Mouse (Mus musculus): ENCODE data around the gene Dgkh. TPM values are rescaled to one million over a fixed set of nuclear protein-coding genes. Genes with fewer than 3 reads are reported as not detected.
"Not testable (repeated sequence)": the region's sequence is repeated elsewhere in the genome, so short reads cannot be mapped to it uniquely, and the experiment has no call there.

Gene Dgkh
- polyA plus RNA-seq, 1 experiment from 2014 or later = 0.86 TPM

GRCm38 (mm10) chr14:78734605-78735004, 2.0 kb upstream of the Dgkh start:
- H3K4me1 ChIP-seq (replicated peaks; ENCODE audit: control insufficient read depth, insufficient read depth) = no peaks in the 10 kb centered on the region
- H3K27ac ChIP-seq (replicated peaks) = no peak overlapping the region
- H3K4me2 ChIP-seq (replicated peaks; ENCODE audit: low read depth) = peak overlapping the region; percentile 23; the same call in 1 of the 2 replicates
- H3K36me3 ChIP-seq (ENCODE audit: control insufficient read depth, insufficient read depth, low read length) = no peaks in the 10 kb centered on the region
- no peak for TF ChIP-seq CTCF (IDR thresholded peaks at IDR 0.05; ENCODE audit: low read depth)
- TF ChIP-seq EP300 (optimal IDR thresholded peaks at IDR 0.05) = no peak
- no peak overlapping the region for H3K4me3 ChIP-seq (ENCODE audit: low read depth, low read length)
- DNase-seq (ENCODE audit: low spot score) = no peak
- H3K9me3 ChIP-seq (ENCODE audit: control insufficient read depth, low read length) = no peaks in the 10 kb centered on the region
- no peak overlapping the region for H3K9ac ChIP-seq (ENCODE audit: low read length)
- H3K27me3 ChIP-seq (ENCODE audit: control insufficient read depth, insufficient read depth, low read length) = no peaks in the 10 kb centered on the region
- 62% methylated on average over 5 of the region's 5 CpGs for WGBS
- no peak for ATAC-seq (ENCODE audit: low FRiP score, low TSS enrichment)

- H3K9me3 ChIP-seq (ENCODE audit: control insufficient read depth, low read length); H3K36me3 ChIP-seq (ENCODE audit: control insufficient read depth, insufficient read depth, low read length); ATAC-seq (ENCODE audit: low FRiP score, low TSS enrichment); H3K27me3 ChIP-seq (ENCODE audit: control insufficient read depth, insufficient read depth, low read length); H3K4me3 ChIP-seq (ENCODE audit: low read depth, low read length); H3K4me1 ChIP-seq (replicated peaks; ENCODE audit: control insufficient read depth, insufficient read depth); DNase-seq (ENCODE audit: low spot score); H3K27ac ChIP-seq (replicated peaks); H3K9ac ChIP-seq (ENCODE audit: low read length): not testable (repeated sequence)
- 52% methylated on average over 5 of the region's 5 CpGs for WGBS
- peak overlapping the region; percentile 23; the same call in 1 of the 2 replicates for H3K4me2 ChIP-seq (replicated peaks; ENCODE audit: low read depth)
Observed at GRCm38 (mm10) chr14:78734203-78734602, 1.6 kb upstream of the Dgkh start.

GRCm38 (mm10) chr14:78733366-78734076, 945 bp upstream of the Dgkh start:
- Histone ChIP-seq H3K9ac (ENCODE audit: low read length) (peak overlapping the region; percentile 80), H3K27me3 (ENCODE audit: control insufficient read depth, insufficient read depth, low read length) (no peaks in the 10 kb centered on the region), H3K9me3 (ENCODE audit: control insufficient read depth, low read length) (no peaks in the 10 kb centered on the region), H3K4me3 (ENCODE audit: low read depth, low read length) (peak overlapping the region; percentile 75), H3K27ac (replicated peaks) (peak overlapping the region; percentile 93), H3K36me3 (ENCODE audit: control insufficient read depth, insufficient read depth, low read length) (no peaks in the 10 kb centered on the region), H3K4me1 (replicated peaks; ENCODE audit: control insufficient read depth, insufficient read depth) (no peaks in the 10 kb centered on the region), H3K4me2 (replicated peaks; ENCODE audit: low read depth) (peak overlapping the region; percentile 97)
- TF ChIP-seq CTCF (IDR thresholded peaks at IDR 0.05; ENCODE audit: low read depth) = no peak
- TF ChIP-seq EP300 (optimal IDR thresholded peaks at IDR 0.05) = no peak
- WGBS = 30% methylated on average over 12 of the region's 12 CpGs
- DNase-seq (ENCODE audit: low spot score) (no peak), ATAC-seq (ENCODE audit: low FRiP score, low TSS enrichment) (no peak)

- H3K9me3 ChIP-seq (ENCODE audit: control insufficient read depth, low read length) = no peaks in the 10 kb centered on the region
- WGBS = under 1% methylated on average over 37 of the region's 90 CpGs
- TF ChIP-seq CTCF (IDR thresholded peaks at IDR 0.05; ENCODE audit: low read depth) (peak; percentile 41), EP300 (optimal IDR thresholded peaks at IDR 0.05) (no peak)
- no peaks in the 10 kb centered on the region for H3K4me1 ChIP-seq (replicated peaks; ENCODE audit: control insufficient read depth, insufficient read depth)
- ATAC-seq (ENCODE audit: low FRiP score, low TSS enrichment) (peak; percentile 64; the same call in 1 of the 2 replicates), DNase-seq (ENCODE audit: low spot score) (peak; percentile 48)
- peak overlapping the region; percentile 75 for H3K4me3 ChIP-seq (ENCODE audit: low read depth, low read length)
- peak overlapping the region; percentile 97 for H3K4me2 ChIP-seq (replicated peaks; ENCODE audit: low read depth)
- H3K9ac ChIP-seq (ENCODE audit: low read length) = peak overlapping the region; percentile 80
- no peaks in the 10 kb centered on the region for H3K36me3 ChIP-seq (ENCODE audit: control insufficient read depth, insufficient read depth, low read length)
- H3K27me3 ChIP-seq (ENCODE audit: control insufficient read depth, insufficient read depth, low read length) = no peaks in the 10 kb centered on the region
- peak overlapping the region; percentile 93 for H3K27ac ChIP-seq (replicated peaks)
Observed at GRCm38 (mm10) chr14:78731852-78732616, 542 bp downstream of the Dgkh start.

GRCm38 (mm10) chr14:78731240-78731639, 1.3 kb downstream of the Dgkh start:
- H3K36me3 ChIP-seq (ENCODE audit: control insufficient read depth, insufficient read depth, low read length) = no peaks in the 10 kb centered on the region
- H3K27me3 ChIP-seq (ENCODE audit: control insufficient read depth, insufficient read depth, low read length) = no peaks in the 10 kb centered on the region
- H3K9ac ChIP-seq (ENCODE audit: low read length) = no peak overlapping the region
- ATAC-seq (ENCODE audit: low FRiP score, low TSS enrichment) (no peak), DNase-seq (ENCODE audit: low spot score) (no peak)
- TF ChIP-seq CTCF (IDR thresholded peaks at IDR 0.05; ENCODE audit: low read depth) (peak; percentile 51), EP300 (optimal IDR thresholded peaks at IDR 0.05) (no peak)
- no peaks in the 10 kb centered on the region for H3K4me1 ChIP-seq (replicated peaks; ENCODE audit: control insufficient read depth, insufficient read depth)
- peak overlapping the region; percentile 97 for H3K4me2 ChIP-seq (replicated peaks; ENCODE audit: low read depth)
- H3K9me3 ChIP-seq (ENCODE audit: control insufficient read depth, low read length) = no peaks in the 10 kb centered on the region
- peak overlapping the region; percentile 75 for H3K4me3 ChIP-seq (ENCODE audit: low read depth, low read length)
- 21% methylated on average over 12 of the region's 12 CpGs for WGBS
- no peak overlapping the region for H3K27ac ChIP-seq (replicated peaks)

- H3K4me2 ChIP-seq (replicated peaks; ENCODE audit: low read depth) = peak overlapping the region; percentile 92
- H3K9ac ChIP-seq (ENCODE audit: low read length) = no peak overlapping the region
- H3K9me3 ChIP-seq (ENCODE audit: control insufficient read depth, low read length) = no peaks in the 10 kb centered on the region
- H3K36me3 ChIP-seq (ENCODE audit: control insufficient read depth, insufficient read depth, low read length) = no peaks in the 10 kb centered on the region
- peak overlapping the region; percentile 60 for H3K4me3 ChIP-seq (ENCODE audit: low read depth, low read length)
- H3K4me1 ChIP-seq (replicated peaks; ENCODE audit: control insufficient read depth, insufficient read depth) = no peaks in the 10 kb centered on the region; the same call in 1 of the 2 replicates
- WGBS = 44% methylated on average over 13 of the region's 13 CpGs
- no peaks in the 10 kb centered on the region for H3K27me3 ChIP-seq (ENCODE audit: control insufficient read depth, insufficient read depth, low read length)
- no peak for TF ChIP-seq CTCF (IDR thresholded peaks at IDR 0.05; ENCODE audit: low read depth)
- TF ChIP-seq EP300 (optimal IDR thresholded peaks at IDR 0.05) = no peak
- ATAC-seq (ENCODE audit: low FRiP score, low TSS enrichment) (no peak), DNase-seq (ENCODE audit: low spot score) (no peak)
- H3K27ac ChIP-seq (replicated peaks) = 0 out of 2 replicates have a peak overlapping the region, but pooled peaks have one; percentile 49
Observed at GRCm38 (mm10) chr14:78725976-78726375, 6.6 kb downstream of the Dgkh start.

Data from stomach, postnatal 0 days (tissue).